Comparison of ENCODE assay signal across 24 mouse cellular contexts in genomic region chr16:87225595-87225994, GRCm38 (mm10).
DNase-seq lines count a peak whose midpoint lies in the region; ATAC-seq and TF ChIP-seq lines count a peak whose summit lies in the region.
"Had no signal": no experiment of that assay in that cellular context is flagged by ENCODE, and none has a peak within 500 bp of the region (broad histone marks: within the 10 kb centered on the region; RNA-seq: fewer than 3 reads in every experiment).

No protein-coding gene starts in this region.

- no peak for TF ChIP-seq CTCF in gastrocnemius, adult 2 months (IDR thresholded peaks at IDR 0.05)
- TF ChIP-seq CTCF in lung, embryonic 14.5 days (IDR thresholded peaks at IDR 0.05; ENCODE audit: low read depth), result no peak
- TF ChIP-seq CTCF in lung, postnatal 0 days (IDR thresholded peaks at IDR 0.05), result no peak

- peak overlapping the region; percentile 28; the same call in 1 of the 2 replicates for H3K27ac ChIP-seq in gastrocnemius, adult 2 months
- H3K27ac ChIP-seq in lung, embryonic 14.5 days (ENCODE audit: low read depth), result no peak overlapping the region
- peak overlapping the region; percentile 68 for H3K27ac ChIP-seq in lung, postnatal 0 days (ENCODE audit: low read length)
- H3K27ac ChIP-seq: embryonic facial prominence, embryonic 12.5 days; forebrain, embryonic 12.5 days; forebrain, embryonic 15.5 days; heart, embryonic 15.5 days; hindbrain, embryonic 14.5 days; hindbrain, postnatal 0 days had no signal

- peak; percentile 44; the same call in 1 of the 2 replicates for ATAC-seq in lung, embryonic 14.5 days (ENCODE audit: insufficient read depth)
- peak; percentile 64 for ATAC-seq in lung, postnatal 0 days
- ATAC-seq: CD4-positive, CD25-positive, alpha-beta regulatory T cell, adult 4 months; forebrain, embryonic 15.5 days; hindbrain, postnatal 0 days; inflammation-experienced regulatory T-cells, adult 6 months had no signal

- H3K36me3 ChIP-seq in lung, embryonic 14.5 days (ENCODE audit: insufficient read depth), result no peaks in the 10 kb centered on the region
- no peaks in the 10 kb centered on the region for H3K36me3 ChIP-seq in lung, postnatal 0 days (ENCODE audit: insufficient read depth, low read length)
- H3K36me3 ChIP-seq: embryonic facial prominence, embryonic 12.5 days; forebrain, embryonic 12.5 days; forebrain, embryonic 15.5 days; heart, embryonic 12.5 days; heart, embryonic 15.5 days had no signal

- 60% methylated on average over 10 of the region's 10 CpGs for WGBS in lung, embryonic 14.5 days
- 53% methylated on average over 10 of the region's 10 CpGs for WGBS in lung, postnatal 0 days

- no peaks in the 10 kb centered on the region for H3K27me3 ChIP-seq in lung, embryonic 14.5 days (ENCODE audit: insufficient read depth, low read length)
- no peaks in the 10 kb centered on the region for H3K27me3 ChIP-seq in lung, postnatal 0 days (replicated peaks; ENCODE audit: insufficient read depth, low read length)
- H3K27me3 ChIP-seq: embryonic facial prominence, embryonic 12.5 days; forebrain, embryonic 12.5 days; forebrain, embryonic 15.5 days; heart, embryonic 12.5 days had no signal

- H3K9ac ChIP-seq in lung, embryonic 14.5 days, result no peak overlapping the region
- no peak overlapping the region for H3K9ac ChIP-seq in lung, postnatal 0 days (replicated peaks; ENCODE audit: low read depth)
- H3K9ac ChIP-seq: embryonic facial prominence, embryonic 12.5 days; forebrain, embryonic 12.5 days; forebrain, embryonic 15.5 days; heart, embryonic 12.5 days; heart, embryonic 15.5 days; hindbrain, embryonic 14.5 days had no signal

- H3K4me3 ChIP-seq in gastrocnemius, adult 2 months, result no peak overlapping the region
- no peak overlapping the region for H3K4me3 ChIP-seq in lung, embryonic 14.5 days (ENCODE audit: low read depth, low read length)
- H3K4me3 ChIP-seq in lung, postnatal 0 days (ENCODE audit: low read depth, low read length), result no peak overlapping the region
- H3K4me3 ChIP-seq: embryonic facial prominence, embryonic 12.5 days; erythroblast, embryonic 14.5 days; forebrain, embryonic 12.5 days; forebrain, embryonic 15.5 days; heart, embryonic 12.5 days; heart, embryonic 15.5 days had no signal

- H3K4me1 ChIP-seq in lung, embryonic 14.5 days (ENCODE audit: insufficient read depth), result no peaks in the 10 kb centered on the region
- H3K4me1 ChIP-seq in lung, postnatal 0 days (ENCODE audit: insufficient read depth, low read depth, low read length), result no peaks in the 10 kb centered on the region
- H3K4me1 ChIP-seq: embryonic facial prominence, embryonic 12.5 days; forebrain, embryonic 12.5 days; forebrain, embryonic 15.5 days had no signal

- no peaks in the 10 kb centered on the region for H3K9me3 ChIP-seq in lung, embryonic 14.5 days (ENCODE audit: low read depth, low read length)
- H3K9me3 ChIP-seq in lung, postnatal 0 days (ENCODE audit: low read length), result no peaks in the 10 kb centered on the region
- H3K9me3 ChIP-seq: embryonic facial prominence, embryonic 12.5 days; forebrain, embryonic 12.5 days; forebrain, embryonic 15.5 days; heart, embryonic 15.5 days had no signal

- TF ChIP-seq EP300 in lung, postnatal 0 days (IDR thresholded peaks at IDR 0.05), result no peak

- no peak overlapping the region for H3K4me2 ChIP-seq in lung, embryonic 14.5 days
- H3K4me2 ChIP-seq in lung, postnatal 0 days (replicated peaks; ENCODE audit: low read depth, low read length), result no peak overlapping the region
- H3K4me2 ChIP-seq: embryonic facial prominence, embryonic 12.5 days; forebrain, embryonic 12.5 days; forebrain, embryonic 15.5 days; heart, embryonic 12.5 days; heart, embryonic 15.5 days; hindbrain, embryonic 14.5 days had no signal

- no peak for DNase-seq in gastrocnemius, adult 2 months
- no peak for DNase-seq in gastrocnemius, adult 8-10 months (ENCODE audit: low spot score in 2 of 2)
- DNase-seq in lung, embryonic 14.5 days, result peak; percentile 55
- no peak for DNase-seq in lung, postnatal 10 days
- peak; percentile 66 for DNase-seq in lung, postnatal 0 days (ENCODE audit: low spot score)
- DNase-seq in lung, postnatal 14 days, result no peak
- DNase-seq in right cerebral cortex, postnatal 14 days, result no peak
- DNase-seq: cerebellum, adult 18-20 months; cerebellum, adult 9-10 months; cerebellum, postnatal 14 days; gastrocnemius, postnatal 14 days; heart, adult 18-20 months; heart, postnatal 14 days; heart, postnatal 4 days had no signal

- intact Hi-C loops in gastrocnemius, adult 2 months (cut with DNase I), result no loop called here

Comparison
In these comparisons a context has a peak if more than half of its experiments do, and no peak if none do; other contexts are left out.
1. DNase-seq: peak in lung, embryonic 14.5 days (single experiment) and lung, postnatal 0 days (single experiment); none in gastrocnemius, adult 2 months (single experiment), gastrocnemius, adult 8-10 months (0 of 2), lung, postnatal 10 days (single experiment), lung, postnatal 14 days (single experiment) and right cerebral cortex, postnatal 14 days (single experiment).